Mouse (Mus musculus): ENCODE measurements around the gene Dlg2. TPM values are rescaled to one million over a fixed set of nuclear protein-coding genes. Genes with fewer than 3 reads are reported as not detected.

Dlg2 gene
- polyA plus RNA-seq, 1 experiment from 2014 or later: 1.4 TPM

GRCm38 (mm10) chr7:91262031-91262951, 785.8 kb downstream of the Dlg2 start:
- no peak overlapping the region for H3K9ac ChIP-seq
- H3K4me1 ChIP-seq: peaks cover 15% of the 10 kb centered on the region
- peak; percentile 88 for ATAC-seq (replicated peaks; ENCODE audit: low FRiP score)
- peaks cover 16% of the 10 kb centered on the region for H3K27me3 ChIP-seq
- peak overlapping the region; percentile 81 for H3K4me2 ChIP-seq
- no peaks in the 10 kb centered on the region for H3K36me3 ChIP-seq
- WGBS: under 1% methylated on average over 33 of the region's 34 CpGs
- no peaks in the 10 kb centered on the region for H3K9me3 ChIP-seq (replicated peaks)
- H3K27ac ChIP-seq: no peak overlapping the region
- peak overlapping the region; percentile 45 for H3K4me3 ChIP-seq (replicated peaks)

GRCm38 (mm10) chr7:91262998-91263397, 786.5 kb downstream of the Dlg2 start:
- H3K27me3 ChIP-seq: peaks cover 16% of the 10 kb centered on the region
- H3K9me3 ChIP-seq (replicated peaks): no peaks in the 10 kb centered on the region
- peak overlapping the region; percentile 81 for H3K4me2 ChIP-seq
- peaks cover 15% of the 10 kb centered on the region for H3K4me1 ChIP-seq
- ATAC-seq (replicated peaks; ENCODE audit: low FRiP score): no peak
- WGBS: 5% methylated on average over 9 of the region's 9 CpGs
- no peak overlapping the region for H3K27ac ChIP-seq
- peak overlapping the region; percentile 45 for H3K4me3 ChIP-seq (replicated peaks)
- H3K36me3 ChIP-seq: no peaks in the 10 kb centered on the region
- H3K9ac ChIP-seq: no peak overlapping the region

GRCm38 (mm10) chr7:91267764-91268163, 791.3 kb downstream of the Dlg2 start:
- Histone ChIP-seq H3K27me3 (peaks cover 13% of the 10 kb centered on the region), H3K4me3 (replicated peaks) (no peak overlapping the region), H3K4me1 (peaks cover 3% of the 10 kb centered on the region; the same call in 1 of the 2 replicates), H3K9me3 (replicated peaks) (no peaks in the 10 kb centered on the region), H3K4me2 (no peak overlapping the region), H3K9ac (no peak overlapping the region), H3K36me3 (no peaks in the 10 kb centered on the region), H3K27ac (no peak overlapping the region)
- ATAC-seq (replicated peaks; ENCODE audit: low FRiP score): no peak
- WGBS: 16% methylated on average over 1 of the region's 1 CpGs

- WGBS: 92% methylated on average over 3 of the region's 3 CpGs
- Histone ChIP-seq H3K27me3 (no peaks in the 10 kb centered on the region), H3K27ac (no peak overlapping the region), H3K36me3 (no peaks in the 10 kb centered on the region), H3K4me1 (no peaks in the 10 kb centered on the region), H3K9ac (no peak overlapping the region), H3K9me3 (replicated peaks) (no peaks in the 10 kb centered on the region), H3K4me3 (replicated peaks) (no peak overlapping the region), H3K4me2 (no peak overlapping the region)
- ATAC-seq (replicated peaks; ENCODE audit: low FRiP score): no peak
These were observed 807.7 kb downstream of the Dlg2 start for GRCm38 (mm10) chr7:91284167-91284566.

- no peaks in the 10 kb centered on the region for H3K36me3 ChIP-seq
- no peaks in the 10 kb centered on the region for H3K9me3 ChIP-seq (replicated peaks)
- WGBS: 77% methylated on average over 3 of the region's 3 CpGs
- no peak overlapping the region for H3K27ac ChIP-seq
- H3K9ac ChIP-seq: no peak overlapping the region
- H3K4me2 ChIP-seq: no peak overlapping the region
- H3K4me3 ChIP-seq (replicated peaks): no peak overlapping the region
- H3K27me3 ChIP-seq: no peaks in the 10 kb centered on the region
- H3K4me1 ChIP-seq: no peaks in the 10 kb centered on the region
- no peak for ATAC-seq (replicated peaks; ENCODE audit: low FRiP score)
These were observed 811.9 kb downstream of the Dlg2 start for GRCm38 (mm10) chr7:91288324-91288723.

- Histone ChIP-seq H3K4me2 (no peak overlapping the region), H3K27ac (no peak overlapping the region), H3K4me1 (no peaks in the 10 kb centered on the region), H3K36me3 (no peaks in the 10 kb centered on the region), H3K9me3 (replicated peaks) (no peaks in the 10 kb centered on the region), H3K4me3 (replicated peaks) (no peak overlapping the region), H3K9ac (no peak overlapping the region), H3K27me3 (no peaks in the 10 kb centered on the region)
- WGBS: 72% methylated on average over 2 of the region's 2 CpGs
- ATAC-seq (replicated peaks; ENCODE audit: low FRiP score): no peak
These were observed 819.7 kb downstream of the Dlg2 start for GRCm38 (mm10) chr7:91296127-91296526.

- Histone ChIP-seq H3K4me3 (replicated peaks) (no peak overlapping the region), H3K4me1 (no peaks in the 10 kb centered on the region), H3K4me2 (no peak overlapping the region), H3K27ac (no peak overlapping the region), H3K9me3 (replicated peaks) (no peaks in the 10 kb centered on the region), H3K27me3 (no peaks in the 10 kb centered on the region), H3K9ac (no peak overlapping the region), H3K36me3 (no peaks in the 10 kb centered on the region)
- 89% methylated on average over 5 of the region's 5 CpGs for WGBS
- ATAC-seq (replicated peaks; ENCODE audit: low FRiP score): no peak
These were observed 834.7 kb downstream of the Dlg2 start for GRCm38 (mm10) chr7:91311177-91311576.

- H3K9me3 ChIP-seq (replicated peaks): no peaks in the 10 kb centered on the region
- no peaks in the 10 kb centered on the region for H3K27me3 ChIP-seq
- H3K36me3 ChIP-seq: no peaks in the 10 kb centered on the region
- H3K27ac ChIP-seq: no peak overlapping the region
- H3K4me1 ChIP-seq: no peaks in the 10 kb centered on the region
- ATAC-seq (replicated peaks; ENCODE audit: low FRiP score): no peak
- H3K4me2 ChIP-seq: no peak overlapping the region
- H3K9ac ChIP-seq: no peak overlapping the region
- no peak overlapping the region for H3K4me3 ChIP-seq (replicated peaks)
These were observed 868.6 kb downstream of the Dlg2 start for GRCm38 (mm10) chr7:91345073-91345472.

- Histone ChIP-seq H3K9me3 (replicated peaks) (no peaks in the 10 kb centered on the region), H3K36me3 (no peaks in the 10 kb centered on the region)
- WGBS: 54% methylated on average over 10 of the region's 10 CpGs
These were observed 893.4 kb downstream of the Dlg2 start for GRCm38 (mm10) chr7:91369821-91370321.

GRCm38 (mm10) chr7:91382281-91382680, 905.8 kb downstream of the Dlg2 start:
- no peak overlapping the region for H3K4me3 ChIP-seq (replicated peaks)
- no peak overlapping the region for H3K9ac ChIP-seq
- no peaks in the 10 kb centered on the region for H3K27me3 ChIP-seq
- H3K4me2 ChIP-seq: no peak overlapping the region
- no peaks in the 10 kb centered on the region for H3K36me3 ChIP-seq
- no peak overlapping the region for H3K27ac ChIP-seq
- 79% methylated on average over 3 of the region's 3 CpGs for WGBS
- no peaks in the 10 kb centered on the region for H3K4me1 ChIP-seq
- ATAC-seq (replicated peaks; ENCODE audit: low FRiP score): no peak
- no peaks in the 10 kb centered on the region for H3K9me3 ChIP-seq (replicated peaks)

More at GRCm38 (mm10) chr7:91369821-91370321, 893.4 kb downstream of the Dlg2 start:
- no peak overlapping the region for H3K4me2 ChIP-seq
- no peak overlapping the region for H3K4me3 ChIP-seq (replicated peaks)
- no peak overlapping the region for H3K27ac ChIP-seq
- H3K4me1 ChIP-seq: 0 out of 2 replicates have a peak, but pooled peaks cover 2% of the 10 kb centered on the region
- H3K9ac ChIP-seq: no peak overlapping the region
- ATAC-seq (replicated peaks; ENCODE audit: low FRiP score): no peak
- no peaks in the 10 kb centered on the region for H3K27me3 ChIP-seq

- ATAC-seq (replicated peaks; ENCODE audit: low FRiP score): no peak
- H3K4me3 ChIP-seq (replicated peaks): no peak overlapping the region
- H3K9ac ChIP-seq: no peak overlapping the region
- H3K27ac ChIP-seq: no peak overlapping the region
- H3K36me3 ChIP-seq: no peaks in the 10 kb centered on the region
- 51% methylated on average over 1 of the region's 1 CpGs for WGBS
- no peaks in the 10 kb centered on the region for H3K27me3 ChIP-seq
- no peaks in the 10 kb centered on the region for H3K4me1 ChIP-seq
- H3K9me3 ChIP-seq (replicated peaks): no peaks in the 10 kb centered on the region
- no peak overlapping the region for H3K4me2 ChIP-seq
These were observed 907.4 kb downstream of the Dlg2 start for GRCm38 (mm10) chr7:91383873-91384272.

GRCm38 (mm10) chr7:91389272-91389671, 912.8 kb downstream of the Dlg2 start:
- ATAC-seq (replicated peaks; ENCODE audit: low FRiP score): no peak
- Histone ChIP-seq H3K36me3 (no peaks in the 10 kb centered on the region), H3K9ac (no peak overlapping the region), H3K4me2 (no peak overlapping the region), H3K27ac (no peak overlapping the region), H3K4me1 (no peaks in the 10 kb centered on the region), H3K4me3 (replicated peaks) (no peak overlapping the region), H3K9me3 (replicated peaks) (no peaks in the 10 kb centered on the region), H3K27me3 (no peaks in the 10 kb centered on the region)
- 91% methylated on average over 5 of the region's 5 CpGs for WGBS

Measured in kidney, embryonic 15.5 days (tissue).